Mouse (Mus musculus) megakaryocyte, embryonic 14.5 days (primary cell): ENCODE measurements around the gene Car2.

Experiments used
- FLI1 ChIP-seq: IDR thresholded peaks from 2 replicates; pipeline ENCODE4 v1.6.1; 2012; ENCODE audit warnings: low read length, inconsistent platforms, mixed read lengths
- GATA1 ChIP-seq: IDR thresholded peaks from 3 replicates; pipeline ENCODE4 v1.6.1; 2012; ENCODE audit warnings: mixed read lengths, low read length, inconsistent platforms, borderline replicate concordance

DNA sequence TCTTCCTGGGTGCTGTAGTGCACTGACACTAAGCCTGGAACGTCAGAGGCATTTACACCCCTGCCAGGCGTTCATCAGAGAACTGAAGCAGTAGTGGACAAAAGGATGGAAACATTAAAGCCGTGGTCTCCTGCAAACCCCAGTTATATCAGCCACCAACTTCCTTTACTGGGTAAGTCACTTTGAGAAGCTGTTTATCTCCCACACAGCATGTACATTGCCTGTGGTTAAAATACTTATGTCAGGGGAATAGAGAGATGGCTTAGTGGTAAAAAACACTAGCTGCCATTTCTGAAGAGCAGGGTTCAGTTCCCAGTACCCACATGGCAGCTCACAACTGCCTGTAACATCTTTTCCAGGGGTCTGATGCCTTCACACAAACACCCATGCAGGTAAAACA lies 58.6 kb downstream of the Car2 start:
- peak; percentile 63; the same call in 1 of the 3 replicates for TF ChIP-seq GATA1
- no peak for TF ChIP-seq FLI1
